Mouse (Mus musculus): ENCODE measurements around the gene Rims3. TPM values are rescaled to one million over a fixed set of nuclear protein-coding genes. Genes with fewer than 3 reads are reported as not detected.

The Rims3 gene
- total RNA-seq (2021) = 10 to 100 TPM; 32.7 to 33.3 TPM
- long read RNA-seq, full-length matches to known transcripts = 23 of 48 reads
- long read RNA-seq, partial matches to known transcripts = 19 of 48 reads
- long read RNA-seq, other reads (novel, unspliced or antisense) = 6 of 48 reads

- no peak for DNase-seq (ENCODE audit: low spot score in 2 of 2)
Measured at GRCm38 (mm10) chr4:120854588-120855319, at the start of gene Rims3. TSS of gene Rims3 (plus strand) at chr4:120854816.

GRCm38 (mm10) chr4:120805816-120806215 is 48.8 kb upstream of the Rims3 start:
- no peak for DNase-seq (ENCODE audit: low spot score in 2 of 2)

- DNase-seq (ENCODE audit: low spot score in 2 of 2) = no peak
Measured at GRCm38 (mm10) chr4:120813762-120814161, 40.9 kb upstream of the Rims3 start.

- DNase-seq (ENCODE audit: low spot score in 2 of 2) = no peak
Measured at GRCm38 (mm10) chr4:120814171-120814570, 40.4 kb upstream of the Rims3 start.

- DNase-seq (ENCODE audit: low spot score in 2 of 2) = no peak
Measured at GRCm38 (mm10) chr4:120815163-120815562, 39.5 kb upstream of the Rims3 start.

GRCm38 (mm10) chr4:120815622-120816334 is 38.8 kb upstream of the Rims3 start:
- DNase-seq (ENCODE audit: low spot score in 2 of 2) = peak; percentile 74 to 92

- DNase-seq (ENCODE audit: low spot score in 2 of 2) = no peak
Measured at GRCm38 (mm10) chr4:120817002-120817774, 37.4 kb upstream of the Rims3 start.

- no peak for DNase-seq (ENCODE audit: low spot score in 2 of 2)
Measured at GRCm38 (mm10) chr4:120817951-120818350, 36.7 kb upstream of the Rims3 start.

GRCm38 (mm10) chr4:120819296-120819695 is 35.3 kb upstream of the Rims3 start:
- DNase-seq (ENCODE audit: low spot score in 2 of 2) = no peak

GRCm38 (mm10) chr4:120819871-120820270 is 34.7 kb upstream of the Rims3 start:
- DNase-seq (ENCODE audit: low spot score in 2 of 2) = no peak

- no peak for DNase-seq (ENCODE audit: low spot score in 2 of 2)
Measured at GRCm38 (mm10) chr4:120822191-120822911, 32.3 kb upstream of the Rims3 start.

GRCm38 (mm10) chr4:120825100-120825553 is 29.5 kb upstream of the Rims3 start:
- DNase-seq (ENCODE audit: low spot score in 2 of 2) = peak; percentile 93 to 96

GRCm38 (mm10) chr4:120825577-120826326 is 28.9 kb upstream of the Rims3 start:
- DNase-seq (ENCODE audit: low spot score in 2 of 2) = peak; percentile 93 to 98

- DNase-seq (ENCODE audit: low spot score in 2 of 2) = no peak
Measured at GRCm38 (mm10) chr4:120826418-120826817, 28.2 kb upstream of the Rims3 start.

GRCm38 (mm10) chr4:120830767-120831166 is 23.8 kb upstream of the Rims3 start:
- DNase-seq (ENCODE audit: low spot score in 2 of 2) = peak; percentile 23 to 60

GRCm38 (mm10) chr4:120831472-120831871 is 23.1 kb upstream of the Rims3 start, which contains the start of gene Nfyc:
TSS of gene Nfyc (minus strand) at chr4:120831572.
- no peak for DNase-seq (ENCODE audit: low spot score in 2 of 2)

- no peak for DNase-seq (ENCODE audit: low spot score in 2 of 2)
Measured at GRCm38 (mm10) chr4:120841342-120841741, 13.3 kb upstream of the Rims3 start.

- DNase-seq (ENCODE audit: low spot score in 2 of 2) = no peak
Measured at GRCm38 (mm10) chr4:120844423-120845082, 10.1 kb upstream of the Rims3 start.

- DNase-seq (ENCODE audit: low spot score in 2 of 2) = no peak
Measured at GRCm38 (mm10) chr4:120845098-120845497, 9.5 kb upstream of the Rims3 start.

All from layer of hippocampus, adult 18-20 months (tissue).